Mouse (Mus musculus): ENCODE data around the gene Necap2.

Necap2 gene

DNA sequence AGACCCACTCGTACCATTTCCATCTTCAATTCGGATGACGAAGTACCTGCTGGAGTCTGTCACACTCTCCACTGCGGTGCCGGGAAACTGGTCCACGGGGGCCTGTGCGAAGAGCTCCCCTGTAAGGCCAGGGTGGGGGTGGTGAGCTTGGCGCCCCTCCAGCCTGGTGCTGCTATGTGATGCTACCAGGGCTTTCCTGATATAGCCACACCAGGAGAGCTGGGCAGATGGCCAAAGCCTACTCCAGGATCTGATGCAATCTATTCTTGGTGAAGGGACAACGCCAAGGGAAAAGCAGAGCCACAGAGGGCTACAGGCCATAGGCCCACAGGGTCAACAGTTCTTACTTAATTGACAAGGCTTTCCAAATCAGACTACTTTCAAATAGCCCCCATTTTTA is 4.5 kb downstream of the Necap2 start:
- no peak for DNase-seq (ENCODE audit: low read depth)

- DNase-seq (ENCODE audit: low read depth), result no peak
These were observed 5.7 kb downstream of the Necap2 start for GRCm38 (mm10) chr4:141072502-141072901.

- DNase-seq (ENCODE audit: low read depth), result no peak
These were observed 8.4 kb downstream of the Necap2 start for GRCm38 (mm10) chr4:141069731-141070130.

GRCm38 (mm10) chr4:141068655-141069054 is 9.5 kb downstream of the Necap2 start:
- peak; percentile 45 for DNase-seq (ENCODE audit: low read depth)

DNA sequence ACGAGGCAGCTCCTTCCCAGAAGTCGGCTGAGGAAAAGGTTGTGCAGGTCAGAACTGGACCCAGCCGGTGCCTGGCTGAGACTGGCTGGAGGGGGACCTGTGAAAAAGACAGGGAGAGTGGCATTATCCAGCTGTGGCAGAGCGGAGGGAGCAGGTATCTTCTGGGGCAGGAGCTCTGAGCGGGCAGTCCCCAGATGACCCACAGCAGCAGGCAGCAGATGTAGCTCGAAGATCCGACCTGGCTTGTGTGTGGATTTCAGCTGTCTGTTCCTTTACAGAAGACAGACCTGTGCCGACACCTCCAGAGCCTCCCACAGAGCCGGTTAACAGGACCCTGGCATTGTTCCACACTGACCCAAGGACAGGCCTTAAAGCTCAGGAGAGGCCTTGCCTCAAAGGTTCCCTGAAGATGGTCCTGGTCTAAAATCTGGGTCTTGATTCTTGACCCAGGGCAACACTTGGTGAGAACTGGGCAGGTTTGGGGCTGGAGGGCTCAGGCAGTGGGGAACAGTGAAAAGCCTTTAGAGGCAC is 10.6 kb downstream of the Necap2 start:
- no peak for DNase-seq (ENCODE audit: low read depth)

DNA sequence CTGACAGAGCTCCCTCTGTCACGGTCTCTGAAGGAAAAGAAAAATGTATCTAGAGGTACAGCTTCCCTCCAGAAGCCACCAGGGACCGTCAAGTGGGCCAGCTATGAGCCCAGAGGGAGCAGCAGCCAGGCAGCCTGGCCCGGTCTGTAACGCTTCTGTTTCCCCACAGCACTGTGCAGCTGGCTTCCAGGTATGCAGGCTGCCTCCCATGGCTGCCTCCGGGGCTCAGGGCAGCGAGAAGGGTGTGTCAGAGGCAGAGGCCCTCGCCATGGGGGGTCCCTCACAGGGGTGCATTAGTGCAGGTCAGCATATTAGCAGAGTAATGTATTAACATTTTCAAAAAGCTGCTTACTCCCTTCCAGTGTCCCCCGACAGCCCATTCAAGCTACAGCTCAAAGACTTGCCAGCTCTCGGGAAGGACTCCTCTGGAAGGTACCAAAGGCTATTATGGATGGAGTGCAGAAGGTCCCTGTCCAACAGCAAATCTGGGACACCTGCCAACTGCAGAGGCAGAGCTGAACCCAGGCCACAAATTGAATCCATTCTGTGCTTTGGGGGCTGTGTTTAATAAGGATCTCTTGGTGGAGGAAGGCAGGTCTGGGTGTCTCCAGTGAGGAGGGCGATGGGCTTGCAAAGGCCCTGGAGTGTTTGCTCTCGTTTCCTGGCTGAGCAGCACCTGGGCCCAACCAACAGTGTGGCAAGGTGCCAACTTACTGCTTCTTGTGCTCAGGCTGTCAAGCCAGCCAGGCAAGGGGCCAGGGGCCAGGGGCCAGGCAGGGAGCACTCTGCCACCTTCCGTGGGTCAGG is 11.2 kb downstream of the Necap2 start:
- no peak for DNase-seq (ENCODE audit: low read depth)

- DNase-seq (ENCODE audit: low read depth), result peak; percentile 82
These were observed 13.0 kb downstream of the Necap2 start for GRCm38 (mm10) chr4:141065123-141065522.

GRCm38 (mm10) chr4:141064104-141064659 is 14.0 kb downstream of the Necap2 start:
- DNase-seq (ENCODE audit: low read depth), result no peak

DNA sequence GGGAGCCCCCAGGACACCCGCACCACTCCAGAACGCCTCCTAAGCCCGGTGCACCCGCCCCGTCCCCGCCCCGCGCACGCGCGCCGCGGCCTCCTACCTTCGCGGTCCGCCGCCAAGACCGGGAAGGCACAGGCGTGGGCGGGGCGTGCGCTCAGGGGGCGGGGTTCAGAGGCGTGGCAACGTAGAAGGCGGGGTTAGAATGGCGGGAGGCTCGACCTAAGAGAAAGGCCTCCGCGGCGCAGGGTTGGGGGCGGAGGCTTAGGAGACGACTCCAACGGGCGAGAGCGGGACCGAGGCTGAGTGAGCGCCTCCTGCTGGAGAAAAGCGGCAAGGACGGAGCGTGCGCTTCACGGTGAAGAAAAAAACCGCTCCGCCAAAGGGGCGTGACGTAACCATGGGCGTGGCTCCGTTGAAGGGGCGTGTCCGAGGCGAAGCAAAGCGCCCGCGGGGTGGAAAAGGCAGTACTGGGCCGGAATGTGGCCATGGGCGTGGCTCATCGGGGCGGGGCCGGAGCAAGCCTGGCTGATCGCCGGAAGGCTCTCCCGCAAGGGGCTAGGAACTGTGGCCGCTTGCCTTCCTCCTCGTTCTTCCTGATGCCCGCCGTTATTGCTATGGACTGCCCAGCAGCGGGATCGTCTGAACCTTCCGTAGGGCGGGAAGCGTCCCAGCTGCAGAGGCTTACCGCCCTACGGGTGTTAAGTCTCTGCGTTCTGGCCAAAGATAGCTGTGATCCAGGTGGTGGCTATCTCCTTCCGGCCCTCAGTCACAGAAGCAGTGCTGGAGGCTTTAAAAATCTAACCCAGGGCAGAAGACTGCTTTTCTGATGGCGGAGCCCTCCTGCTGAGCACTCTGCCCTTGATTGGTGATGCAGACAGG is 17.5 kb downstream of the Necap2 start, which contains the start of gene Crocc:
TSS of gene Crocc (minus strand) at position 125 of the 876 bp plus-strand sequence.
- DNase-seq (ENCODE audit: low read depth), result peak; percentile 94

DNA sequence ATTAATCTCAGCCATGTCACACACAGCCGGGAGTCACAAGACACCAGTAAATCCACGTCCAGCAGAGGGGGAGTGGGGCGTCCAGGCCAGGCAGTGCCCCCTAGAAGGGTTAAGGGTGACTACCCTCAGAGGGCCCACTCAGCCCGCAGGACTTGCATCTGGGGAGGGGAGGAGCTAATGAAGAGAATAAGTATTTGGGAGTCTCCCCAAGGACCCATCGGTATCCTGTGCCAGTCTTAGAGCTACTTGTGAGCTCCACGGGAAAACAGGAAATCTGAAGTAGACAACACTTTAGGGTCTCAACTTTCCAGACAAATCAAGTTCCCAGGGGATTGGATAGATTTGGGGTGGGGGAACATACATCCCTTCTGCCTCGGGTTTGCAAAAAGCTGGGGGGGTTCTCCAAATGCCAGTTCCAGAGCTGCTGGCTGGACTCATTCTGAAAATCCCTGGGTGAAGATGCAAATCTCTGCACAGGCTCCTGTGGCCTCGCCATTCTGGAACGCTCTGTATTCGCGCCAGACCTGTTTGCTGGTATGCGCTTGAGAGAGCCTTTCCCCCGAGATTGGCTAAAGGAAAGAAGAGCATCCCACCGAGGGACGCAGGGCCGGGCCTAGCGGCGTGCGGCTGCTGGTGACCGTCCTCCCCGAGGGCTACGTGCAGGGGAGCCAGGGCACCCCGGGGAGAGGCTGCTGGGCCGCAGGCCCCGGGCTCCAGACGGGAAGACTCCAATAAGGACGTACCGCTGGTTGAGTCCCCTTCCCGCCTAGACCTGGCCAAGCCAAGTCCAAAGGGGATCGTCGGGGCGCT is 18.3 kb downstream of the Necap2 start:
- no peak for DNase-seq (ENCODE audit: low read depth)

DNA sequence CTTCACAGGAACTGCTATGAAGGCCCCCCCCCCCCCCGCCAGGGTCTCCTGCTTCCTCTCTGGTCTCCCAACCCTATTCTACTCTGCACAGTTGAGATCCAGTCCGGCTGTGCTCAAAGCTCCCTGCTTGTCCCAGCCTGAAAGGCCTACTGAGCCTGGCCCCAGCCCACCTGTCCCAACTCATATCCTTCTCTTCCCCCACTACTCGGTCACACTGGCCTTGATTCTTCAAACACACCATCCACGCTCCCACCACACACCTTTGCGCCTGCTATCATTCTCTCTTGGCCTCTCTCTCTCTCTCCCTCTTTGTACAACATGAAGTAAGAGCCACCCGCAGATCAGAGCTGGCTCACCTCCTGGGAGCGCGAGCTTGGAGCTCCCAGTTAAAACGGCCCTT is 19.3 kb downstream of the Necap2 start:
- no peak for DNase-seq (ENCODE audit: low read depth)

GRCm38 (mm10) chr4:141056970-141057369 is 21.2 kb downstream of the Necap2 start:
- no peak for DNase-seq (ENCODE audit: low read depth)

DNA sequence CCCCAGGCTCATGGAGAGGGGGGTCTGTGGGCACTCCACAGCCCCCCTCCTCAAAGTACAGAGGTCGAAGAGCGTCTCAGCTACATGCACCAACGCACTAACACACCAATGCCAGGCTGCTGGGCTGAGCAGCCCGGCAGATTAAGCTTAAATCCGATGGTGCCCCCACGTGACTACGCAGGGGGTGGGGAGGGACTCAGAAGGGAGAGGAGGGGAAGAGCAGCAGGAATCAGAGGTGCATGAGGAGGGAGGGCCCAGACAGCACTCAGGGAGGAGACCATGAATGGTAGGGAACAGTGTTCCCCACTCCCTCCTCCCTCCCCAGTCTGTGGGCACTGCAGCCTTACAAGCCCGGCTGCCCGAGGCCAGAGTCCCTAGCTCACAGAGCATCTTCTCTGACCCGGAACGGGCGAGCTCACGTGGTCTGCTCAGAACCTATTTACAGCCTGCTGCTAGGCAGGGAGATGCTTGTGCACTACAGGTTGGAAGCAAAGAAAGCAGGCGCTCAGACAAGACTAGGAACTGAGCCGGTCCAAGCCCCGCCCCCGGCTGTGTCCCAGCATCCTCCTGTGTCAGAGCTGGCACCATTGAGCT is 24.5 kb downstream of the Necap2 start:
- no peak for DNase-seq (ENCODE audit: low read depth)

GRCm38 (mm10) chr4:141053138-141053537 is 25.0 kb downstream of the Necap2 start:
- DNase-seq (ENCODE audit: low read depth), result no peak

DNA sequence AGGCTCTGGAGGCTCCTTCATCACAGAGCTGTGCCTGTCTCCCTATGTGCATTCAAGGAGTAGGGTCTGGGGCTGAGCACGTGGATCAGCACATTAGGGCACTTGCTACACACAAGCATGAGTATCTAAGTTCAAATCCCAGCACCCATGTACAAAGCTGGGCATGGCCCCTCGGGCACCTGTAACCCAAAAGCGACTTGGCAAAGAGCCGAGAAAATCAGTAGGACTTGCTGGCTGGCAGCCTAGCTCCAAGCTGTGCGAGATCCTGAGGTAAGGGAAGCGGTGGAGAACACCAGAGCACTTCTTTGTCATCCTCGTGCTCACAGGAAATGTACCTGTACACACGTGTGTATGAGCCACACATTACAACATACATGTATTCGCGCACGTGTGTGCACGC is 25.7 kb downstream of the Necap2 start:
- no peak for DNase-seq (ENCODE audit: low read depth)

GRCm38 (mm10) chr4:141049476-141049835 is 28.7 kb downstream of the Necap2 start:
- DNase-seq (ENCODE audit: low read depth), result no peak

- DNase-seq (ENCODE audit: low read depth), result no peak
These were observed 29.2 kb downstream of the Necap2 start for GRCm38 (mm10) chr4:141048810-141049475.

DNA sequence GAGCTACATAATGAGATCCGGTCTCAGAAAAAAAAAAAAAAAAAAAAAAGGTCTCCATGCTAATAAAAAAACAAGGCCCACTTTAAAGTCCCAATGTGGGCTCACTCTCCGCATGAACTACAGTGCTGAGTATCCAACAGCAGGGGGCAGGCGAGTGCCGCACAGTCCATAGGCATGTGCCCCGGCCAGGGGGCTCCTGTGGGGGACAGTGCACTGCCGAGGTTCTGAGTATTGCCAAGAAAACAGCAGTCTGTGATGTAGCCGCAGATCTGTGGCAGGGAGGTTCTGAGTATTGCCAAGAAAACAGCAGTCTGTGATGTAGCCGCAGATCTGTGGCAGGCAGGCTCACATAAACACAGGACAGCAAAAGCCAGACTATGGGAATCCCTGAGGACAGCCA is 33.3 kb downstream of the Necap2 start:
- DNase-seq (ENCODE audit: low read depth), result no peak

DNA sequence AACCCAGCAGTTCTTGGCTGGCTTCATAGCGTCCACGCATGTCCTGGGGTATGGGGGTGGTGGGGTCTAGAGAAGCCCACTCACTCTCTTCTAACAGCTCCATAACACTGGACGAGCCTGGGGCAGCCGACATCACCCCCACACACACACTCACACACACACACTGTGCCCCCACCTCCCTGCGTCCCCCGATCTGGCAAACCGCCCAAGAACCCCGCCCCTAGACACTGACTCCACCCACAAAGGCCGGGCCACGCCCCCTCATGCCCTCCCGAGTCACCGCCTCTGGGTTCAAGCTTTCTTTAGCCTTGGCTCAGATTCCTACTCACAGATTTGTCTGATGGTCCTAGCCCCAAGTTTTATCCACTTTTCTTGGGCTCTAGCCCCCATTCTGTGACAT is 37.0 kb downstream of the Necap2 start:
- DNase-seq (ENCODE audit: low read depth), result no peak

DNA sequence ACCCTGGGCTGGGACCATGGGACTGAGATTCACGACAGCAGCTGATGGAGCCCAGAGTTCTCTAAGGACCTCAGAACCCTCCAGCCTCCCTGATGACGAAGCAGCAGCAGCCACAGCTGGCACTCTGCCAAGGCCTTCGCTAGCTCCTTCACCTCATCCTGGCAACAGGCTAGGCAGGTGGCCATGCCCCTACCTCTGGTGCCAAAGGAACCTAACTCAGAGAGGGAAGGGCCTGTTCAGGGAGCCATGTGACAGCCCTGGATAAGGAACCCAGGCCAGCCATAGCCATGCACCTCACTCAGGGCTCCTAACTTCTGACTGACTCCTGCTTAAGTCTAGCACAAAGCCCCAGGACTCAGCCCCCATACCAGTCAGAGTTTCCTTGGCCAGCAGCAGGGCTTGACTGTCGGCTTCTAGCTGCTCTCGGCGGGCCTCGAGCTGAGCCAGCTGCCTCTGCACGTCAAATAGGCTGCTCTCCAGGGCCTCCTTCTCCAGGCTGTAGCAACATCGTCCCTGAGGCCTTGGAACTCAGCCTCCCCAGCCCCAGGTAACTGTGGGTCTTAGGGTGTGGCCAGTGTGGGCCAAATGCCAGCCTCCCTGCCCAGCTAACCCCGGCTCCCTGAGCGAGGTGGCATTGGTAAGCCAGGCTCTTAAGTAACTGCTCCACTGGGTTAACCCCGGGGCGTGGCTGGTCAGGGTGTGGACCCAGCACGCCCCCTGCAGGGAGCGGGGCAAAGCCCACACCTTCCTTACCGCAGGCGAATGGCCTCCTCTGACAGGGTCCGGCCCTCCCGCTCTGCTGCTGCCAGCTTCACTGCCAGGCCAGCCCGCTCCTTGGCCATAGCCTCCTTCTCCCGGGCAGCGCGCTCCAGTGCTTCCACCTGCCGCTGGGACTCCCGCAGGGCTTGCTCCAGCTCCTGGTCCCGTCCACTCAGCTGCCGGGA is 44.3 kb downstream of the Necap2 start:
- DNase-seq (ENCODE audit: low read depth), result no peak

Data from c-Kit-positive CD71-positive TER-119-negative erythroid progenitor cells, embryonic 14.5 days (primary cell).